Mouse (Mus musculus): Measurements from ENCODE around the gene Isl2. TPM values are rescaled to one million over a fixed set of nuclear protein-coding genes. Genes with fewer than 3 reads are reported as not detected.
A peak's percentile ranks its signal among the peaks of the same experiment; 100 is the strongest.

Isl2 gene
- 4.8 TPM for polyA plus RNA-seq (2012; fragmentation: generic; extraction: Trizol)
- long read RNA-seq, experiment 1, partial matches to known transcripts = 1 of 6 reads
- long read RNA-seq, experiment 1, other reads (novel, unspliced or antisense) = 2 of 6 reads
- long read RNA-seq, experiment 2, transcript Isl2-201 (6 exons, 1,854 nt) = major isoform, 29 of 45 reads
- long read RNA-seq, experiment 2, partial matches to known transcripts = 10 of 45 reads
- long read RNA-seq, experiment 2, other reads (novel, unspliced or antisense) = 5 of 45 reads

DNA sequence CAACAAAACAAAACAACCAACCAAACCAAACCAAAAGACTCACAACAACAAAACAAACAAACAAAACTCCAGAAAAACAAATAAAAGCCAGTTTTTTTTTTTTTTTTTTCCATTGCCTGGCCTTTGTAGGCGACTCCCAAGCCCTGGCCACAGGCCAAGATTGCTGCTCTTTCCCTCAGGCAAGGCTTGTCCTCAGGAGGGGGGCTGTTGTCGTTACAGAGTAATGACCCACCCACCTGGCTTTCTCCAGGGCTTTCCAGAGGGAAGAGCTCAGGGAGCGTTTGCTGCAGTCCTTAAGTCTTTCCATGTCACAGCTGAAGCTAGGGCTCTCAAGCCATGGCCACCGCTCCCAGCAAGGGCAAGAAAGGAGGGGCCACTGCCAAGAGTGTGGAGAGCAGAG lies at the start of gene Isl2:
Gene Isl2 (plus strand): TSS at position 296 of the 400 bp plus-strand sequence.
- Histone ChIP-seq H3ac (ENCODE audit: control insufficient read depth, insufficient read length, low read depth) (no peak within 1 kb of the TSS), H3K79me2 (ENCODE audit: control insufficient read depth, insufficient read depth) (no peaks in the 10 kb centered on the region), H3K79me3 (ENCODE audit: low read depth) (no peaks in the 10 kb centered on the region), H3K27me3 (ENCODE audit: control insufficient read depth, insufficient read depth, insufficient read length) (no peaks in the 10 kb centered on the region), H3K4me3 (ENCODE audit: insufficient read depth, poor library complexity, severe bottlenecking) (no peak within 1 kb of the TSS), H3K36me3 (ENCODE audit: control insufficient read depth, insufficient read depth) (no peaks in the 10 kb centered on the region)
- TF ChIP-seq FOSL1 (IDR thresholded peaks at IDR 0.05; ENCODE audit: insufficient read depth, low read length, poor library complexity, severe bottlenecking) = no peak
- TF ChIP-seq USF1 (IDR thresholded peaks at IDR 0.05; ENCODE audit: low read depth) = no peak
- TF ChIP-seq CTCF (IDR thresholded peaks at IDR 0.05; ENCODE audit: control insufficient read depth, insufficient read depth, insufficient read length) = no peak
- no peak for TF ChIP-seq MYOG (IDR thresholded peaks at IDR 0.05; ENCODE audit: control insufficient read depth, extremely low read depth, insufficient read length)
- TF ChIP-seq MAX (IDR thresholded peaks at IDR 0.05) = no peak
- TF ChIP-seq CEBPB (IDR thresholded peaks at IDR 0.05; ENCODE audit: low read depth) = no peak

DNA sequence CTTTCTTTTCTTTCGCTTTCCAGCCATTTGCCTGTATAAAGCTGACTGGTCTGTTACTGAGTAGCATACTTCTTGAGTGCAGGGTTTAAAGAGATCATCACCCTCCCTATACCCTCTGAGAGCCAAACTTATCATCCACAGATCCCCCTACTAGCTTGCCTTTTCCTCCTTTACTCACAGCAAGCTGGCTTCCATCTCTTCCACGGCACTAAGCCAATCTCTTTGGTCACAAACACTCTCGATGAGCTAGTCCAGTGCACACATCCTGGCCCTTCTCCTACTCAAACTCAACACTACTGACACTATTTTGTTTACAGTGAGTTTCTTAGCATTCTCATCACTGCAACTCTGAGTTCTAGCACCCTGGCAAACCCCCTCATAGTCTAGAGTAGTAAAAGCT lies 30.6 kb upstream of the Isl2 start:
- H3K36me3 ChIP-seq (ENCODE audit: control insufficient read depth, insufficient read depth) = no peaks in the 10 kb centered on the region
- no peaks in the 10 kb centered on the region for H3K27me3 ChIP-seq (ENCODE audit: control insufficient read depth, insufficient read depth, insufficient read length)
- no peak overlapping the region for H3ac ChIP-seq (ENCODE audit: control insufficient read depth, insufficient read length, low read depth)
- peaks cover 27% of the 10 kb centered on the region for H3K79me3 ChIP-seq (ENCODE audit: low read depth)
- H3K79me2 ChIP-seq (ENCODE audit: control insufficient read depth, insufficient read depth) = peaks cover 84% of the 10 kb centered on the region
- H3K4me3 ChIP-seq (ENCODE audit: insufficient read depth, poor library complexity, severe bottlenecking) = no peak overlapping the region
- no peak for TF ChIP-seq CTCF (IDR thresholded peaks at IDR 0.05; ENCODE audit: control insufficient read depth, insufficient read depth, insufficient read length)
- TF ChIP-seq CEBPB (IDR thresholded peaks at IDR 0.05; ENCODE audit: low read depth) = no peak
- no peak for TF ChIP-seq MYOG (IDR thresholded peaks at IDR 0.05; ENCODE audit: control insufficient read depth, extremely low read depth, insufficient read length)
- TF ChIP-seq MAX (IDR thresholded peaks at IDR 0.05) = no peak
- TF ChIP-seq FOSL1 (IDR thresholded peaks at IDR 0.05; ENCODE audit: insufficient read depth, low read length, poor library complexity, severe bottlenecking) = no peak
- TF ChIP-seq USF1 (IDR thresholded peaks at IDR 0.05; ENCODE audit: low read depth) = no peak
- TF ChIP-seq MYOD1 (IDR thresholded peaks at IDR 0.05; ENCODE audit: control insufficient read depth, insufficient read length, low read depth) = no peak

DNA sequence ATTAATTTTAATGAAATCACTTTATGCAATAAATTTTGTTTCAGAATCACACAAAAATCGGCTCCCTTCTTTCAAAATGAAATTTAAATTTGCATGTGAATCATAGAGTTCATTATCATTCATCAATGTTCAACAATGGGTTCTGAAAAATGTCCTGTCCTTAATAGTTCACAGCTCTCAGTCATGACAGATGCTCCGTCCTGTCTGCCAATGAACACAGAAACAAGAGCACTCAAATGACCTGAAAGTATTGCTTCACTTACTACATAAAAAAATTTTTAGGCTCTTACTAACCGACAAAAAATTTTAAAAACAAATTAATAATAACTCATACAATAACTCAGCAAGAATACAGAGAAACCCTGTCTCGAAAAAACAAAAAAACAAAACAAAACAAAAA lies 29.8 kb upstream of the Isl2 start:
- Histone ChIP-seq H3ac (ENCODE audit: control insufficient read depth, insufficient read length, low read depth) (no peak overlapping the region), H3K79me2 (ENCODE audit: control insufficient read depth, insufficient read depth) (peaks cover 77% of the 10 kb centered on the region), H3K4me3 (ENCODE audit: insufficient read depth, poor library complexity, severe bottlenecking) (no peak overlapping the region), H3K27me3 (ENCODE audit: control insufficient read depth, insufficient read depth, insufficient read length) (no peaks in the 10 kb centered on the region), H3K36me3 (ENCODE audit: control insufficient read depth, insufficient read depth) (no peaks in the 10 kb centered on the region), H3K79me3 (ENCODE audit: low read depth) (peaks cover 26% of the 10 kb centered on the region)
- TF ChIP-seq MYOD1 (IDR thresholded peaks at IDR 0.05; ENCODE audit: control insufficient read depth, insufficient read length, low read depth) = no peak
- TF ChIP-seq USF1 (IDR thresholded peaks at IDR 0.05; ENCODE audit: low read depth) = no peak

DNA sequence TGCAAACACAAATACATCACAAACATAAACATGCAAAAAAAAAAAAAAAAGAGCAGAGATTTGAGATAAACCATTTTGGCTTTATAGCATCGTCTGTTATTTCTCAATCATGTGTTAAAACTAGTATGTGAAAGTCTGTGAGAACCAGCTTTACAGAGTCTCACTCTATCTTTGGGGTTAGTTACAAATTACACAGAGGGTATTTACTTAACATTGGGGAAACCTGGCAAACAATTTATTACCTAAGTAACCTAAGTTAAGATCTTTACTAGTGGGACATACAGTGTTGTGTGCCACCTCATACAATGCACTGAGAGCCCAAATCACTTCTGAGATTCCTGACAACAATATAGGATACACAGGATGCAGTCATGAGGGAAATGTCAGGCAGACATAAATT lies 28.7 kb upstream of the Isl2 start:
- H3K27me3 ChIP-seq (ENCODE audit: control insufficient read depth, insufficient read depth, insufficient read length) = no peaks in the 10 kb centered on the region
- peaks cover 23% of the 10 kb centered on the region for H3K79me3 ChIP-seq (ENCODE audit: low read depth)
- peaks cover 66% of the 10 kb centered on the region for H3K79me2 ChIP-seq (ENCODE audit: control insufficient read depth, insufficient read depth)
- no peaks in the 10 kb centered on the region for H3K36me3 ChIP-seq (ENCODE audit: control insufficient read depth, insufficient read depth)
- H3ac ChIP-seq (ENCODE audit: control insufficient read depth, insufficient read length, low read depth) = no peak overlapping the region
- no peak overlapping the region for H3K4me3 ChIP-seq (ENCODE audit: insufficient read depth, poor library complexity, severe bottlenecking)
- TF ChIP-seq CEBPB (IDR thresholded peaks at IDR 0.05; ENCODE audit: low read depth) = no peak
- no peak for TF ChIP-seq MYOD1 (IDR thresholded peaks at IDR 0.05; ENCODE audit: control insufficient read depth, insufficient read length, low read depth)
- TF ChIP-seq FOSL1 (IDR thresholded peaks at IDR 0.05; ENCODE audit: insufficient read depth, low read length, poor library complexity, severe bottlenecking) = no peak
- no peak for TF ChIP-seq MAX (IDR thresholded peaks at IDR 0.05)

DNA sequence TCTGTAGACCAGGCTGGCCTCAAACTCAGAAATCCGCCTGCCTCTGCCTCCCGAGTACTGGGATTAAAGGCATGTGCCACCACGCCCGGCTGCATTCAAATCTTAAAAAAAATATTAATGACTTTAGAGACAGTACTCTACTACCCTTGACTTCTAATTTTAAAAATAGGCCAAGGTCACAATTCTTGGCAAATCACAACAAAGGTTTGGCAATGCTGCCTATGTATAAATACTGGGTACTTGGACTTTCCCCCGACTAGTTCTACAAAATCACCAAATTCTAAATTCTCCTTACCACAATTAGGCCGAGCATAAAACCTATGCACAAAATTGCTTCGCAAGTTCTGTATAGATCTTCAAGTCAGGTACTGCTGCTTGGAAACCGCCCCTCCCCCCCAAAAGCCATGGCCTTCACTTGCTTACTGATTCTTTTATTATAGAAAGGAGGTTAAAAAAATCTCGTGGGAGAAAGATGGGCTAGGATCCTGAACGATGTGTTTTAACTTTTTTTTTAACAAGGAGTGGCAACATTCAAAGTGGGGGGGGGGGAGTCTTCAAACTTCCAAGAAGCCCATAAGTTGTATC lies 27.7 kb upstream of the Isl2 start:
- no peak for TF ChIP-seq CEBPB (IDR thresholded peaks at IDR 0.05; ENCODE audit: low read depth)
- no peak for TF ChIP-seq FOSL1 (IDR thresholded peaks at IDR 0.05; ENCODE audit: insufficient read depth, low read length, poor library complexity, severe bottlenecking)
- no peak for TF ChIP-seq USF1 (IDR thresholded peaks at IDR 0.05; ENCODE audit: low read depth)
- TF ChIP-seq MYOD1 (IDR thresholded peaks at IDR 0.05; ENCODE audit: control insufficient read depth, insufficient read length, low read depth) = no peak
- TF ChIP-seq MAX (IDR thresholded peaks at IDR 0.05) = no peak
- TF ChIP-seq CTCF (IDR thresholded peaks at IDR 0.05; ENCODE audit: control insufficient read depth, insufficient read depth, insufficient read length) = no peak
- TF ChIP-seq MYOG (IDR thresholded peaks at IDR 0.05; ENCODE audit: control insufficient read depth, extremely low read depth, insufficient read length) = no peak
- Histone ChIP-seq H3K79me2 (ENCODE audit: control insufficient read depth, insufficient read depth) (peaks cover 56% of the 10 kb centered on the region), H3K36me3 (ENCODE audit: control insufficient read depth, insufficient read depth) (no peaks in the 10 kb centered on the region), H3K4me3 (ENCODE audit: insufficient read depth, poor library complexity, severe bottlenecking) (peak overlapping the region; percentile 63), H3K79me3 (ENCODE audit: low read depth) (peaks cover 19% of the 10 kb centered on the region), H3ac (ENCODE audit: control insufficient read depth, insufficient read length, low read depth) (no peak overlapping the region), H3K27me3 (ENCODE audit: control insufficient read depth, insufficient read depth, insufficient read length) (no peaks in the 10 kb centered on the region)

DNA sequence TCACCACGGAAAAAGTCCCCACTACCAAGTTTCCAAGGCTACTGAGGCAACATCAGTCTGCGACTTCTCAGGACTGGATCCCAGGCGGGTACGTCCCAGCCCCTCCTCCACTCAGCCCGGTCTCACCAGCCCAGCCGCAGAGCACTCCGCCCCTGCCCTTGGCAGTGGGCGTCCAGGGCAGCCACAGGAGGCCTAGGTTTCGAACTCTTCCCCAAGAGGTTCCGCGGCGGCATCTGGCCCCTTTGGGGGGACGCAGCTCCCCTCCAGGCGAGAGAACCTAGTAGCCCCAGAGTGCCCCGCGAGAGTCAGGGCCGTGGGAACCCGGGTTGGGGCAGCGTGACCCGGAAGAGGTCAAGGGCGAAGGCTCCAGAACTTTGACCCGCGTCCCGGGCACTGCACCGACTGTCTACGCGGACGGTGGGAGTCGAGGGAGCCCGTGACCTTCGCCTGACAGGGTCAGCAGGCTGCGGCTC lies 26.9 kb upstream of the Isl2 start:
- H3K36me3 ChIP-seq (ENCODE audit: control insufficient read depth, insufficient read depth) = no peaks in the 10 kb centered on the region
- TF ChIP-seq USF1 (IDR thresholded peaks at IDR 0.05; ENCODE audit: low read depth) = no peak
- no peak for TF ChIP-seq FOSL1 (IDR thresholded peaks at IDR 0.05; ENCODE audit: insufficient read depth, low read length, poor library complexity, severe bottlenecking)
- TF ChIP-seq MAX (IDR thresholded peaks at IDR 0.05) = no peak
- no peak for TF ChIP-seq MYOD1 (IDR thresholded peaks at IDR 0.05; ENCODE audit: control insufficient read depth, insufficient read length, low read depth)
- TF ChIP-seq MYOG (IDR thresholded peaks at IDR 0.05; ENCODE audit: control insufficient read depth, extremely low read depth, insufficient read length) = no peak
- no peak for TF ChIP-seq CTCF (IDR thresholded peaks at IDR 0.05; ENCODE audit: control insufficient read depth, insufficient read depth, insufficient read length)
- TF ChIP-seq CEBPB (IDR thresholded peaks at IDR 0.05; ENCODE audit: low read depth) = no peak
- no peaks in the 10 kb centered on the region for H3K27me3 ChIP-seq (ENCODE audit: control insufficient read depth, insufficient read depth, insufficient read length)
- H3K4me3 ChIP-seq (ENCODE audit: insufficient read depth, poor library complexity, severe bottlenecking) = peak overlapping the region; percentile 63
- peak overlapping the region; percentile 88 for H3ac ChIP-seq (ENCODE audit: control insufficient read depth, insufficient read length, low read depth)
- peaks cover 53% of the 10 kb centered on the region for H3K79me2 ChIP-seq (ENCODE audit: control insufficient read depth, insufficient read depth)
- H3K79me3 ChIP-seq (ENCODE audit: low read depth) = peaks cover 19% of the 10 kb centered on the region
